Mouse (Mus musculus) CD4-positive helper T cell, adult 2 months (primary cell): Measurements from ENCODE around the gene Lor.
A peak's percentile ranks its signal among the peaks of the same experiment; 100 is the strongest.

ENCODE experiments used
- DNase-seq: peaks from one replicate; pipeline ENCODE4 v3.0.0-alpha.2; 2012; ENCODE audit warnings: low read depth, missing footprints, low spot score

Gene Lor

GRCm38 (mm10) chr3:92083042-92083441 is at the start of gene Lor:
Gene Lor (minus strand): TSS chr3:92083142.
- DNase-seq = no peak

GRCm38 (mm10) chr3:92123847-92124246 is 40.9 kb upstream of the Lor start, which contains the start of gene Prr9:
Gene Prr9 (minus strand): TSS chr3:92123947.
- DNase-seq = no peak

GRCm38 (mm10) chr3:92120902-92121301 is 38.0 kb upstream of the Lor start:
- no peak for DNase-seq

GRCm38 (mm10) chr3:92117930-92118329 is 35.0 kb upstream of the Lor start:
- no peak for DNase-seq

GRCm38 (mm10) chr3:92111526-92111925 is 28.6 kb upstream of the Lor start:
- no peak for DNase-seq

GRCm38 (mm10) chr3:92110790-92111189 is 27.8 kb upstream of the Lor start:
- DNase-seq = no peak

- DNase-seq = no peak
Observed at GRCm38 (mm10) chr3:92106582-92106981, 23.6 kb upstream of the Lor start.

GRCm38 (mm10) chr3:92081285-92081931 is 1.5 kb downstream of the Lor start:
- peak; percentile 3 for DNase-seq

GRCm38 (mm10) chr3:92080462-92081284 is 2.3 kb downstream of the Lor start:
- DNase-seq = peak; percentile 4

- DNase-seq = no peak
Observed at GRCm38 (mm10) chr3:92050382-92051054, 32.4 kb downstream of the Lor start.

- DNase-seq = no peak
Observed at GRCm38 (mm10) chr3:92033892-92034291, 49.0 kb downstream of the Lor start.

GRCm38 (mm10) chr3:92033203-92033602 is 49.7 kb downstream of the Lor start:
- no peak for DNase-seq
